Mouse (Mus musculus): ENCODE results near the gene Pcid2. TPM values are rescaled to one million over a fixed set of nuclear protein-coding genes. Genes with fewer than 3 reads are reported as not detected.
"Not testable (repeated sequence)": the region's sequence is repeated elsewhere in the genome, so short reads cannot be mapped to it uniquely, and the experiment has no call there.

Gene Pcid2
- total RNA-seq, 2 experiments from 2014 or later, result 27.1 to 27.3 TPM

DNA sequence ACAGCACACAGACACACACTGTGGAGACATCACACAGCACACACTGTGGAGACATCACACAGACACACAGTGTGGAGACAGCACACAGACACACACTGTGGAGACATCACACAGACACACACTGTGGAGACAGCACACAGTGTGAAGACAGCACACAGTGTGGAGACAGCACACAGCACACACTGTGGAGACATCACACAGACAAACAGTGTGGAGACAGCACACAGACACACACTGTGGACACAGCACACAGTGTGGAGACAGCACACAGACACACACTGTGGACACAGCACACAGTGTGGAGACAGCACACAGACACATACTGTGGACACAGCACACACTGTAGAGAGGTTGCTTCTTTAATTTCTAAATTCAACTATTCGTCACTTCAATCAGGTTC is 29.7 kb downstream of the Pcid2 start:
- not testable (repeated sequence) for DNase-seq

DNA sequence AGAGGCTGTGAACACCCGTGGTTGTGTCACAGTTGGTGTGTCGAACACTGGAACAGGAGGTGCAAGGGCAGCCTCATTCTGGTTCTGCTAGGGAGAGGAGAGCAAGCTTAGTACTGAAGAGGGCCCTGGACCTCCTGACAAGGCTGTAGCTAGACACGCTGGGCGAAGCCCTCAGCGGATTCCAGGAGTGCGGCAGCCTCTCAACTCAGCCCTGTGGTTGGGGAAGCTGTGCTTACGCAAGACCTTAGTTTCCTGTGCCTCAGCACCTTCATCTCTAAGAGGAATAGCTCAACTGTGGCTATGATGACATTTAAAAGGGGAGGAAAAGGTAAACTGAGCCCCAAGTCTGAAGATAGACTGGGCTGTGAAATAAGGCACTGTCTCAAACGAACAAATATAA is 30.2 kb downstream of the Pcid2 start:
- DNase-seq, result no peak

DNA sequence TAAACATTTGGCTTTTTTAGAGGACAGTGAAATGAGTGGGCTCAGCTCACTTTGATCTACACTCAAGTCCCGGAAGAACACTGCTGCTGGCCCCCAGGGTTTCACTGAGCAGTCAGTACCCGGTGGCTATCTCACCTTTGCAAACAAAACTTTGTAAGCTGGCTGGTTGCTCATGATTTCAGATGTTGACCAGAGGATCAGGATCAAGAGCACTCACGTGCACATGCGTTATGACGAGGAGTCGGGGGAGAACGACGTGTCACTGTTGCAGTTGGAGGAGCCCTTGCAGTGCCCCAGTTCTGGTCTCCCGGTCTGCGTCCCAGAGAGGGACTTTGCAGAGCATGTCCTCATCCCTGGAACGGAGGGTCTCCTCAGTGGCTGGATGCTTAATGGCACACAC is 32.0 kb downstream of the Pcid2 start:
- DNase-seq, result no peak

DNA sequence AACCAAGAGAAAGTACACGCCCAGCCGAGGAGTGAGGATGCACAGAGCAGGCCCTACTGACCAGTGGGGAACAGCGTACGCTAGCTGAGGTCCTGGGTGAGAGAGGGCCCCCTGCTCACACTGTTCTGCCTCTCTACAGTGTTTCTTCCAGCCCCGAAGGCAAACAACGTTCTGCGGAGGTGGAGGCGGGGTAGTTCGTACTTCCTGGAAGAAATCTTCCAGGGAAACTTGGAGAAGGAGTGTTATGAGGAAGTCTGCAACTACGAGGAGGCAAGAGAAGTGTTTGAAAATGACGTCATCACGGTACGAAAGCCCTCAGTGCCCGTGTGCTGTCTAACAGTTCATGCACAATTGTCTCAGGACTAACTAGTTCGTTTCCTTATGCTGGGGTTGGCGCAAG is 42.1 kb downstream of the Pcid2 start:
- no peak for DNase-seq

DNA sequence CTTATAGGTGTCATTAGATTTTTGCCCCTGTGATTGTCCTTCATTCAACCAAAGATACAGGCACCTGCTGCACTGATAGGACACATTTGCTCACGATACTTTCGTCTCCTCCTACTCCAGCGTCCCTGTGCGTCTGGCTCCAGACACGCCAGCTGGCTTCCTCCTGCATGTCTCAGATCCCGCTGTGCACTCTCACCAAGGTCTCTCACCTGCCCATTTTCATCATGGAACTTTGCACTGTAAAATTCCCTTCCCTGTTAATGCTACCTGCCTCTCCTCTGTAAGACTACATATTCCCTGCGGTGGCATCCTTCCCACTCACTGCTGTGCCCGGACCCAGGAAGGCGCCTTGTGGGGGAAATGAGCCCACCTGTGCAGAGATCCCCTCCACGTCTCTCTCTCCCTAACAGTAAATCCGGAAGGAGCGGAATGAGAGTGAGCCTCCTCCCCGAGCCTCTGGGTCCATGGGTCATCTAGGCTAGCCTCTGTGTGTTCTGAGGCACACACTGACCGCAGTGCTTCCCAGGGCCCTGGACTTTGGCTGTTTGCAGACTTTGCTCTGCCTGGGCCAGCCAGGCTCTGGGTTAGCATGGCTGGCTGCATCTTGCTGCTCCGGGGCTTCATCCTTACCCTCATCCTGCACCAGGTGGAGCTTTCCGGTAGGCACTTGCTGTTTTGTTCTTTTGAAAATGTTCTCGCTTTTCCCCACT is 44.7 kb downstream of the Pcid2 start, which contains the start of gene Proz:
Gene Proz, plus strand, starts transcription at position 474 of the 710 bp plus-strand sequence.
- no peak for DNase-seq

DNA sequence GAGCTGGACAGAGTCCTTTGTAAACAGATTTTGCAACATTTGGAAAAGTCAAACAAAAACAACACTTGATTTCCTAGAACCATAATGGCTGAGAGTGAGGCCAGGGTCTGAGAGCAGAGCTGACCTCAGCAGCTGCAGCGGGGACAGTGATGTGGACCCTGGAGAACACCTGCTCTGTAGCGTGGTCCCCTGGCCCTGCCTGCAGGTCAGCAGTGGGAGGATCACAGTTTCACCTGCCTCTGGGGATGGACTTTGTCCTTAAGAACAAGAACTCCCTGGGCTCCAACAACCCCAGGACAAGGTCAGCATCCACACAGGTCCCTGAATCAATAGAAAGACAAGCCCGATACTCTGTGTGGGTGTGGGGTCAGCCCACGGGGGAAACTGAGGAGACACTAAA is 47.9 kb downstream of the Pcid2 start:
- no peak for DNase-seq

DNA sequence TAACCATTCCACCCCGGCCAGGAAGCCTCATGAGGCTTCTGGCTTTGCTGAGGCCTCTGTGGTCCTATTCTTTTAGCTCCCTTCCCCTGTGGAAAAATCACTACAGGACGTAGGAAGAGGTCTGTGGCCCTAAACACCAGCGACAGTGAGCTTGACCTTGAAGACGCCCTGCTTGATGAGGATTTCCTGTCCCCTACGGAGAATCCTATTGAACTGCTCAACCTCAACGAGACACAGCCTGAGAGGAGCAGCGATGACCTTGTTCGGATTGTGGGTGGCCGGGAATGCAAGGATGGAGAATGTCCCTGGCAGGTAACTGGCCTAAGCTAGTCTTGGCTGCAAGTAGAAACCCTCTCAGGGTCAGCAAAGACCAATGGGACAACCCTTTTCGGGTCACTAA is 54.7 kb downstream of the Pcid2 start:
- DNase-seq, result no peak

DNA sequence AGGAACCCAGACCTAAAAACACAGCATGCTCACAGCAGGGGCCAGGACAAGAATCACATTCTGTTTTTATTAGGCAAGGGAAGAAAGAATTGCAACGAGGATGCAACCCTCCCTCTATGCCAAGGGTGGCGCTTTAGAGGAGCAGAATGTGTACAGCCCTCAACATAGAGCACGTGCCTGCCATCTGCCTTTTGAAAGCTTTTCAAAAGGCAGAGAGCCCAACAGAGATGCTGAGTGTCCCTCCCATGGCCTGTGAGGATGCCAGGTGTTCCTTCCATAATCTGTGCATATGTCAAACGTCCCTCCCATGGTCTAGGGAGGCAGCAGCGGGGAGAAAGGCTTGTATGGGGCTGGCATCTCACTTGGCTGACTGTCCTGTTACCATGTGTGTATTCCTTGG is 57.6 kb downstream of the Pcid2 start:
- no peak for DNase-seq

DNA sequence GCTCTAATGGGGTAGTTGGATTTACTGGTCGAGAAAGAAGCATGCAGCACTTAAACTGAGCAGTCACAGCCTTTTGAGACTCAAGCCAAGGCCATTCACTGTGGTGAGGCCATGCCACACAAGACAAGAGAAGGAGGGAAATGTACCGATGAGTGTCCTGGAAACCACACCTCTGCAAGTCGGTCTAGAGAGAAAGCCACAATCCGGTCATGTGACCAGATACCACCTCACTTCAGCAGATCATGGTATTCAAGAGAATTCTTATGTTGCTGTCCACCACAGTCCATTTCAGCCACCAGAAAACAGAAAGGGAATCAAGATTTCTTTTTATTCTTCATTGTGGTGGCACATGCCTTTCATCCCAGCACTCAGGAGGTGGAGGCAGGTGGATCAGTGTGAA is 63.8 kb downstream of the Pcid2 start:
- no peak for DNase-seq

DNA sequence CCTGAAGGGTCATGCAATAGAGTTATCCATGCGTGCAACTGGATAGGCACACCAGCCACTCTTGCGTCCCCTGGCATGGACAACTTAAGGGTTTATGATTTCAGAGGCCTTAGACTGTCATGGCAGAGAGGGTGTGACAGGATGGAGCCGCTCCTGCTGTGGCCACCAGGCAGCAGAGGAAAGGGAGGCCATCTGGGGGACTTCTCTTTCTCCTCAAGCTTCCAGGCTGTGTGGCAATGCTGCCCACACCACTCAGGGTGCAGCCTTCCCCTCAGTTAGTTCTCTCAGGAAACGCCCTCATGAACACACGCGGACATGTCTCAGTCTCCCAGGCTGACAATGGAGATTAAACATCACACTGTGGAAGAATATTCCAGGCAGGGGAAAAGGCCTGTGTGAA is 66.2 kb downstream of the Pcid2 start:
- DNase-seq, result no peak

DNA sequence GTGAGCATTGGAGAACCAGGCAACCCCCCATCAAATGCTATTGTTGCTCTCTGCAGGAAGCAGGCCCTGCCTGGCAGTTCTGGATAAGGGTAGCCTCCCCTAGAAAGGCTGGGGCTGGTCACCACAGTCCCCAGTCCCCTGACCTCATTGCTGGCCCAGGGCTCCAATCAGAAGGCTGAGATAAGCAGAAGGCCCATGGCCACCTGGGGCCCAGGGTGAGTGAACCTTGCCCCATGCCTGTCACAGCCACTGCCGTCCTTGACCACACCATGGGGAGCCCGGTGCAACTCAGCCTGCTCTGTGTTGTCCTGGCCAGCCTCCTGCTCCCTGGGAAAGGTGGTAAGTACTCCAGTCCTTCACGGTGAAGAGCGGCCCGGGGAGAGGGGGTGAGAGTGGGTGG is 67.7 kb downstream of the Pcid2 start:
- DNase-seq, result no peak

DNA sequence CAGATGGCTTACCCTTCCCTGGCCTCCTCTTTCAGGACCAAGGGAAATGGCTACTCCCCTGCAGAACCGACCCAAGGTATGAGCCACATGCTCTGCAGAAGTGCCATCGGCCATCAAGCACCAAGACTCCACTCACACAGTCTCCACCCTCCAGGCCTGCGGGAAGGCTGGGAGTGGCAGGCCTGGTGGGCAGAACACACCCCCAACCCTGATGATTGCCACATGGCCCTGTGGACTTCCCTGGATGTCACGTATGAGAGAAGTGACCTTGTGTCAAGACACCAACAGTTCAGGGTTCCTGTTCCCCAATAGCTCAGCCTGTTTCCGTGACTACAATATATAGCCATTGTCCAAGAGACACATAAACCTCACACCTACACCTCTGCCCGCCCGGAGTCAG is 68.2 kb downstream of the Pcid2 start, which contains the start of gene F10:
Gene F10, plus strand, starts transcription at position 294 of the 400 bp plus-strand sequence.
- DNase-seq, result no peak

DNA sequence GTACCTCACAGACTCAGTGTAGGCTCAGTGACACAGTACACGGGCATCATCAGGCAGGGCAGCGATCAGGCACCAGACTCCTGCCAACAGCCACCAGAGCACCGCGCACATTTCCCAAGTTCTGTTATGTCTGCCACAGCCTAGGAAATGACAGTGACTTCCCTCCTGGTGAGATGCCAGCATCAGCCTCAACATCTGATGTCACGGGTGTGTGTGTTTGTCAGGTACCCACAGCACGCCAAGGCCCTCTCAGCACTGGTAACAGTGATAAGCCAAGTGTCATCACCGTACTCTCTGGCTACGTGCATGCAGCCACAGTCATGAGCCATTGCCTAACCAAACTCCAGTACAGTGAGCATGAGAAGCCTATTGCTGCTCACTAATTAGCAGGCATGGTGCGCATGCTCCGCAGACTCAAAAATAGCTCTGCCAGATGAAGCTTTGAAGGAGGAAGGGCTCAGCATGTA is 68.9 kb downstream of the Pcid2 start:
- peak; percentile 41 to 60 for DNase-seq

DNA sequence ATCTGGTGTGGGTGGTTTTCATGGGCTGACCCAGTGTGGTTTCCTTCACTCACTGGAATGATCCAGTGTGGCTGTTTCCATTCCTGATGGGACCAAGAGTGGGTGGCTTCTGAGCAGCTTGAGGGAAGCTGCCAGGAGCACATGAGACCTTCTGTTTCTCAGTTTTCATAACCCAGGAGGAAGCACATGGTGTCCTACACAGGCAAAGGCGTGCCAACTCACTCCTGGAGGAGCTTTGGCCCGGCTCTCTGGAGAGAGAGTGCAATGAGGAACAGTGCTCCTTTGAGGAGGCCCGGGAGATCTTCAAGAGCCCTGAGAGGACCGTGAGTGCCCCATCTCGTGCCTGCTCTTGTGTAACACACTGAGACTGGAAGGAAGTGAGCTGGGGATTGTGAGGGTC is 76.8 kb downstream of the Pcid2 start:
- DNase-seq, result peak; percentile 46 to 55

DNA sequence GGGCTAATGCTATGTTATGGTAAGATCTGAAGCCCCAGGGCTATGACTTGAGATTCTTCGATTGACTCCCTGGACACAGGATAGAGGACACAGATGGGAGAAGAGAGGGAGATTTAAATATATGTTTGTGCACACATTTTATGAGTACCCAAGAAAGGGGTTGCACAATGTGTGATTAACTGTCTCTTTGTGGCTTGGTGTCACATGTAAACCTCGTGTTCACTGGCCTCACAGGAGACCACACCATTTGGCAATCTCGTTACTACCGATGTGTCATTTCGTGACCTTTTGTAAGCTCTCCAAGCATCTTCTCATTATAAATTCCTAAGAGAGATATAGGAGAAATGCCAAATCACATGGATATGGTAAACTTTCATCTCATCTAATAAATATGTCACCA is 77.6 kb downstream of the Pcid2 start:
- DNase-seq, result no peak

Small RNA genes within 50 kb of the gene (microRNA-seq; reads per million reads assigned to microRNA genes)
- 0 to 0.21 reads per million in 2 experiments for gene Mir7065

Other genes starting within 250 kb of the Pcid2 start
- 100 to 1,000 TPM; 224 to 268 TPM for gene Mcf2l, start 231.7 kb downstream of the Pcid2 start, total RNA-seq (2021)
- gene F7, start 79.4 kb downstream of the Pcid2 start, total RNA-seq (2021), result under 1 TPM in 1 of 2 experiments, not detected in 1; 0.17 TPM
- not detected for gene F10, start 68.2 kb downstream of the Pcid2 start, total RNA-seq (2021)
- gene Proz, start 44.5 kb downstream of the Pcid2 start, total RNA-seq (2021), result not detected
- gene Cul4a, start 162 bp upstream of the Pcid2 start, total RNA-seq (2021), result 10 to 100 TPM; 59.1 to 66.8 TPM
- 100 to 1,000 TPM; 267 to 270 TPM for gene Lamp1, start 53.7 kb upstream of the Pcid2 start, total RNA-seq (2021)
- 1 to 10 TPM; 3.2 to 3.4 TPM for gene Grtp1, start 95.2 kb upstream of the Pcid2 start, total RNA-seq (2021)
- gene Adprhl1, start 148.7 kb upstream of the Pcid2 start, total RNA-seq (2021), result 1 to 10 TPM in 1 of 2 experiments, under 1 TPM in 1; 0.27 to 1.3 TPM
- gene Dcun1d2, start 182.7 kb upstream of the Pcid2 start, total RNA-seq (2021), result 10 to 100 TPM; 37.2 to 38.9 TPM
- 10 to 100 TPM; 41.4 to 45.0 TPM for gene Tmco3, start 182.7 kb upstream of the Pcid2 start, total RNA-seq (2021)
- 10 to 100 TPM; 65.6 to 82.5 TPM for gene Tfdp1, start 233.3 kb upstream of the Pcid2 start, total RNA-seq (2021)

Measured in layer of hippocampus, postnatal 36 days (tissue).